ENCODE assay signal across 23 mouse cellular contexts in genomic region chr9:37833341-37833740, GRCm38 (mm10). TPM values are rescaled to one million over a fixed set of nuclear protein-coding genes. Genes with fewer than 3 reads are reported as not detected.
DNase-seq lines count a peak whose midpoint lies in the region; ATAC-seq and TF ChIP-seq lines count a peak whose summit lies in the region.
"Had no signal": no experiment of that assay in that cellular context is flagged by ENCODE, and none has a peak within 500 bp of the region (broad histone marks: within the 10 kb centered on the region; RNA-seq: fewer than 3 reads in every experiment).

No protein-coding gene starts in this region.

- ATAC-seq in erythroid progenitor cell, adult 5-6 weeks (replicated peaks; ENCODE audit: low FRiP score, poor library complexity, severe bottlenecking), result no peak

- no peak overlapping the region for H3ac ChIP-seq in myocyte (ENCODE audit: control insufficient read depth, insufficient read length)

- H3K36me3 ChIP-seq in myocyte (ENCODE audit: control insufficient read depth, insufficient read depth), result no peaks in the 10 kb centered on the region
- H3K36me3 ChIP-seq: embryonic facial prominence, embryonic 10.5 days; forebrain, embryonic 10.5 days; G1E had no signal

- DNase-seq in frontal cortex, adult 2 months (ENCODE audit: extremely low spot score in 1 of 2, low spot score in 1 of 2), result peak; percentile 32 to 62
- no peak for DNase-seq in frontal cortex, postnatal 14 days (ENCODE audit: low spot score in 2 of 2)
- DNase-seq in lung, postnatal 36 days, result peak; percentile 20
- no peak for DNase-seq in lung, postnatal 4 days
- DNase-seq in fibroblast of lung, adult 2 months (ENCODE audit: low read depth), result peak; percentile 22
- no peak for DNase-seq in cerebellum, adult 11-12 months
- DNase-seq: cerebellum, postnatal 14 days; heart, postnatal 4 days; midbrain, embryonic 14.5 days; thymus, postnatal 25 days had no signal

- TF ChIP-seq POLR2A in myocyte (IDR thresholded peaks at IDR 0.05; ENCODE audit: insufficient read length, low read depth), result no peak

- H3K27me3 ChIP-seq in myocyte (ENCODE audit: control insufficient read depth, insufficient read depth, insufficient read length), result no peaks in the 10 kb centered on the region

- no peaks in the 10 kb centered on the region for H3K79me2 ChIP-seq in myocyte (ENCODE audit: control insufficient read depth, insufficient read depth)

- no peak overlapping the region for H3K4me3 ChIP-seq in myocyte
- H3K4me3 ChIP-seq: embryonic facial prominence, embryonic 10.5 days; forebrain, embryonic 10.5 days had no signal

- H3K4me2 ChIP-seq in myocyte (ENCODE audit: low read depth), result no peak overlapping the region
- H3K4me2 ChIP-seq: liver, embryonic 11.5 days had no signal

TF ChIP-seq in myocyte, 11 proteins besides CTCF, POLR2A, EP300 and RAD21:
- no peak for TF ChIP-seq TCF12 (IDR thresholded peaks at IDR 0.05; ENCODE audit: insufficient read depth, poor library complexity, severe bottlenecking)
- peak; percentile 52; the same call in 1 of the 2 replicates for TF ChIP-seq CEBPB (IDR thresholded peaks at IDR 0.05; ENCODE audit: insufficient read depth, poor library complexity, severe bottlenecking)
- TF ChIP-seq MAX (IDR thresholded peaks at IDR 0.05; ENCODE audit: low read depth), result no peak

RNA-seq across cellular contexts. Expression of gene Olfr877, which starts 20.7 kb away (rescaled TPM):
- polyA plus RNA-seq in frontal cortex, adult 2 months (2012; rRNA removed), result 0.28 and 0.34 TPM in 2 replicates
- polyA plus RNA-seq in myocyte (2012; fragmentation: generic; extraction: Trizol), result not detected
- not detected in 2 replicates for total RNA-seq in erythroid progenitor cell, adult 5-6 weeks (2015; ENCODE audit: low replicate concordance)
- not detected in 2 replicates for total RNA-seq in erythroid progenitor cell, adult 5-6 weeks (2017; ENCODE audit: low replicate concordance)
- total RNA-seq: G1E; gastrocnemius, adult 18-20 months; heart, postnatal 4 days had no signal
- polyA plus RNA-seq: embryonic facial prominence, embryonic 10.5 days; forebrain, embryonic 10.5 days; G1E; intestine, embryonic 14.5 days; kidney, postnatal 0 days; liver, embryonic 11.5 days; lung, embryonic 16.5 days; midbrain, embryonic 14.5 days; neural tube, embryonic 11.5 days; stomach, embryonic 16.5 days had no signal

RNA-seq across cellular contexts. Expression of gene Olfr876, which starts 30.5 kb away (rescaled TPM):
- polyA plus RNA-seq in frontal cortex, adult 2 months (2012; rRNA removed), result not detected in 2 replicates
- not detected for polyA plus RNA-seq in myocyte (2012; fragmentation: generic; extraction: Trizol)
- not detected in 2 replicates for total RNA-seq in erythroid progenitor cell, adult 5-6 weeks (2015; ENCODE audit: low replicate concordance)
- total RNA-seq in erythroid progenitor cell, adult 5-6 weeks (2017; ENCODE audit: low replicate concordance), result not detected in 2 replicates
- total RNA-seq: gastrocnemius, adult 18-20 months; heart, postnatal 4 days; left cerebral cortex, postnatal 14 days had no signal
- polyA plus RNA-seq: embryonic facial prominence, embryonic 10.5 days; forebrain, embryonic 10.5 days; G1E; intestine, embryonic 14.5 days; kidney, postnatal 0 days; liver, embryonic 11.5 days; lung, embryonic 16.5 days; midbrain, embryonic 14.5 days; neural tube, embryonic 11.5 days; stomach, embryonic 16.5 days had no signal

Comparison
In these comparisons a context has a peak if more than half of its experiments do, and no peak if none do; other contexts are left out.
1. DNase-seq: peak in frontal cortex, adult 2 months (2 of 2), lung, postnatal 36 days (single experiment) and fibroblast of lung, adult 2 months (single experiment); none in frontal cortex, postnatal 14 days (0 of 2), lung, postnatal 4 days (0 of 2) and cerebellum, adult 11-12 months (single experiment).